Mouse (Mus musculus) testis, adult 2 months (tissue): ENCODE results near the gene Cmpk1. TPM values are rescaled to one million over a fixed set of nuclear protein-coding genes. Genes with fewer than 3 reads are reported as not detected.

Source experiments
- H3K27ac ChIP-seq: fragments of 200-500 bp; 2 replicates; pipeline ENCODE4 v1.5.1; 2012; ENCODE audit warnings: low read depth, low read length; ENCODE audit not compliant: control insufficient read depth, insufficient read depth
- H3K27me3 ChIP-seq: fragments of 200-500 bp; 2 replicates; pipeline ENCODE4 v1.6.1; 2012; ENCODE audit warnings: mild to moderate bottlenecking, low read length, moderate library complexity; ENCODE audit not compliant: control insufficient read depth, insufficient read depth
- H3K36me3 ChIP-seq: fragments of 200-500 bp; 2 replicates; pipeline ENCODE4 v1.6.1; 2012; ENCODE audit warnings: mild to moderate bottlenecking, low read length; ENCODE audit not compliant: control insufficient read depth, insufficient read depth
- H3K4me1 ChIP-seq: fragments of 200-500 bp; 2 replicates; pipeline ENCODE4 v1.6.1; 2012; ENCODE audit warnings: low read length; ENCODE audit not compliant: control insufficient read depth, insufficient read depth
- H3K4me3 ChIP-seq: fragments of 200-500 bp; 2 replicates; pipeline ENCODE4 v1.5.1; 2012; ENCODE audit warnings: low read depth, mild to moderate bottlenecking, low read length, moderate library complexity, mixed read lengths; ENCODE audit not compliant: control insufficient read depth
- CTCF ChIP-seq: fragments of 200-500 bp; IDR thresholded peaks from 2 replicates; pipeline ENCODE4 v1.5.1; 2012; ENCODE audit warnings: low read depth, mild to moderate bottlenecking, inconsistent platforms, low read length, moderate library complexity; ENCODE audit not compliant: control insufficient read depth, insufficient read depth, insufficient replicate concordance
- POLR2A ChIP-seq: fragments of 200-500 bp; IDR thresholded peaks from 2 replicates; pipeline ENCODE4 v1.6.1; 2012; ENCODE audit warnings: low read depth, mild to moderate bottlenecking, inconsistent platforms, low read length, moderate library complexity; ENCODE audit not compliant: control insufficient read depth
- polyA plus RNA-seq: library from polyadenylated mRNA; depleted of rRNA; stranded (reverse); fragments of >200 nt; gene quantifications from 2 replicates; pipeline ENCODE4 v1.2.3, GENCODE M21; 2012

Gene Cmpk1
- polyA plus RNA-seq, 1 experiment, result 2.8 TPM

GRCm38 (mm10) chr4:114959533-114959932 lies 27.5 kb downstream of the Cmpk1 start:
- Histone ChIP-seq H3K27ac (no peak overlapping the region), H3K4me3 (no peak overlapping the region), H3K27me3 (no peaks in the 10 kb centered on the region), H3K4me1 (no peaks in the 10 kb centered on the region), H3K36me3 (0 out of 2 replicates have a peak, but pooled peaks cover 1% of the 10 kb centered on the region)
- TF ChIP-seq POLR2A (no peak), CTCF (no peak)

DNA sequence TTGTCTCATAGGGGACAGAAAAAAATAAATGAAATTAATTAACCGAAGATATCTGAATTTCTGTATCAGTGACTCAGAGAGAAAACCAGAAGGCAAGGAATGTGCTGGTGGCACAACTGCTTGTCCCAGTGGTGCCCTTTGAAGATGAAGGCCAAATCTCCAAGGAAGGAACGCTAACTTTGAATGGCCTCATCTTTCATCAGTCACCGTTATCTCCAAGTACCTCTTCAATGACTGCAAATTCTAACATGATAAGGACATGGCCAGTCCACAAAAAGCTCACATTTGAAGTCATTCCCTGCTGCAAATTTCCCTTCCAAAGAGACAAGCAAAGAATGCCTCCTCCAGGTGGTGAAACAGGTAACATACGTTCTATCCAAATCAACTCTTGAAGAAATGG lies 28.3 kb downstream of the Cmpk1 start:
- no peak overlapping the region for H3K4me3 ChIP-seq
- no peak overlapping the region for H3K27ac ChIP-seq
- H3K4me1 ChIP-seq, result no peaks in the 10 kb centered on the region
- H3K27me3 ChIP-seq, result no peaks in the 10 kb centered on the region
- H3K36me3 ChIP-seq, result 0 out of 2 replicates have a peak, but pooled peaks cover 1% of the 10 kb centered on the region
- TF ChIP-seq CTCF (no peak), POLR2A (no peak)

DNA sequence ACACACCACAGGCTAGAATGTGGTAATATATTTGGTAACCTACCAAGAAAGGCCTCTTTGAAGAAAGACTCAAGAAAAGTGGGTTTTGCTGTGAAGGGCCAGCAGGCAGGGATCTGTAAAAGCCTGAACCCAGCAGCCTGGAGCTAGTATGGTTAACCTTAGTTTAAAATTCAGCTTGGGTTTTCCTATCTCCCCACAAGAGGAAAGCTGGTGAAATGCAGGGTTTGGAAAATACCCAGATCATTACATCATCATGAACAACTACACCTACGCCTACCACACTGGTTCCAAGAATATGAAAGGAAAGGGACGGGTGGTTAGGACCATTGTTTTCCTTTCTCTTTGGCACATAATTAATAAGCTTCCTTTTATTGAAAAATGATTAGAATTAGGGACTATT lies 28.8 kb downstream of the Cmpk1 start:
- Histone ChIP-seq H3K36me3 (0 out of 2 replicates have a peak, but pooled peaks cover 1% of the 10 kb centered on the region), H3K27ac (no peak overlapping the region), H3K27me3 (no peaks in the 10 kb centered on the region), H3K4me3 (no peak overlapping the region), H3K4me1 (no peaks in the 10 kb centered on the region)
- TF ChIP-seq CTCF (no peak), POLR2A (no peak)

DNA sequence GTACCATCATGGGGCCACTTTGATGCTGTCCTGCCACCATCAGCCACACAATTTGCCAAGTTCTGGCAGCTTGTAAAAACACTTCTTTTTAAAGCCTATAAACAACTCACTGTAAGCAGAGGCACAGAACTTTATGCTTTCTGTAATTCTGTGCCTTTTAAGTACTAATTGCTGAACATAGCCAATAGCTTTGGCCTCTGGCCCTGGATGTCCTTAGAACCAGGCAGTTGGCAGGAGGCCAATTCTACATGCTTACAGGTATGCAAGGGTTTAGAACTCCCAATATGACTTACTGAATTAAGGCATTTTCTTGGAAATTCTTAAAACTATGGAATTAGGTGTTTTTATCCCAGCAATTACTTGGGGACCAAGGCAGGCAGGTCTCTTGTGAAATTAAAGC lies 29.6 kb downstream of the Cmpk1 start:
- no peak for TF ChIP-seq POLR2A
- no peak for TF ChIP-seq CTCF
- no peak overlapping the region for H3K4me3 ChIP-seq
- H3K4me1 ChIP-seq, result no peaks in the 10 kb centered on the region

DNA sequence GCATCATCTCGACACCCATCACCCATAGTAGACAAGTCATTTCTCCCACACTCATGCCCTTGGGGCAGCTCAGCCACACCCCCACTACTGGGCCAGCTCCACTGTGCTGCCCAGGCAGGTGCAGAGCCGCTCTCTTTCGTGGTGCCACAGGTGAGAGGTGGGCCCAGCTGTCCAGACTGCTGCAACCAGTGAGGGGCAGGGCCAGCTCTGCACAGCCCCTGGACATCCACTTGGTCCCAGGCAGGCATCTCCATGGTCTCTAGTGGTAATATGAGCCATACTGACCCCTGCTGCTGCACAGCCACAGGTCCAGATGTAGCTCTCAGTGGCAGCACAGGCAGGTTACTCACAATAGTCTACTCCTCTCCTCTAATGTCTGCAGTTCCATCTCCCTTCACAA lies 33.9 kb downstream of the Cmpk1 start:
- Histone ChIP-seq H3K4me1 (no peaks in the 10 kb centered on the region), H3K4me3 (no peak overlapping the region), H3K36me3 (no peaks in the 10 kb centered on the region), H3K27me3 (no peaks in the 10 kb centered on the region), H3K27ac (no peak overlapping the region)
- TF ChIP-seq POLR2A (no peak), CTCF (no peak)

More for the DNA sequence above, 29.6 kb downstream of the Cmpk1 start:
- H3K27me3 ChIP-seq, result no peaks in the 10 kb centered on the region
- no peak overlapping the region for H3K27ac ChIP-seq
- 0 out of 2 replicates have a peak, but pooled peaks cover under 1% of the 10 kb centered on the region for H3K36me3 ChIP-seq

- no peak for TF ChIP-seq POLR2A
- no peak for TF ChIP-seq CTCF
- Histone ChIP-seq H3K27ac (no peak overlapping the region), H3K36me3 (no peaks in the 10 kb centered on the region), H3K27me3 (no peaks in the 10 kb centered on the region), H3K4me3 (no peak overlapping the region), H3K4me1 (no peaks in the 10 kb centered on the region)
Measured at GRCm38 (mm10) chr4:114947852-114948481, 39.1 kb downstream of the Cmpk1 start.

DNA sequence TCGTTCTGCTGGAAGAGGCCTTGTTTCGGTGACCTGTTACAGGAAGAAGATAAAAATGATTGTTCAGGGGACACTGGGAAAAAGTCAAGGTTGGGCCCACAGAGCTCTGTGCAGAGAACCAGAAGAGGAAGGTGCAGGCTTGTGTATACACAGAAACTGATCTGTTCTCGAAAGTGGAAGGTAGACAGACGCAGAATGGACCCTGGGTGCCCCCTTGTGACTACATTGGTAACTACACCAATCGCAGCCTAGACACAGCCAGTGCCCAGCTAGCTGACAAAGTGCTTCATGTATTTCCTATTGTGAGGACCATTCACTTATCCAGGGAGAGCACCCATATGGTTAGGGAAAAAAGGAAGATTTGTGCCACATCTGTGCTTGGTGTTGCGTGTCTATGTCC lies 39.6 kb downstream of the Cmpk1 start:
- Histone ChIP-seq H3K4me3 (no peak overlapping the region), H3K4me1 (no peaks in the 10 kb centered on the region), H3K27me3 (no peaks in the 10 kb centered on the region), H3K36me3 (no peaks in the 10 kb centered on the region), H3K27ac (no peak overlapping the region)
- TF ChIP-seq POLR2A, result no peak
- TF ChIP-seq CTCF, result peak; percentile 63; the same call in 1 of the 2 replicates

- Histone ChIP-seq H3K4me3 (no peak overlapping the region), H3K36me3 (no peaks in the 10 kb centered on the region), H3K27ac (no peak overlapping the region), H3K27me3 (no peaks in the 10 kb centered on the region), H3K4me1 (no peaks in the 10 kb centered on the region)
- TF ChIP-seq POLR2A (no peak), CTCF (no peak)
Measured at GRCm38 (mm10) chr4:114946416-114946815, 40.6 kb downstream of the Cmpk1 start.
